12 mouse cellular contexts compared by ENCODE assay signal in the genomic region with DNA sequence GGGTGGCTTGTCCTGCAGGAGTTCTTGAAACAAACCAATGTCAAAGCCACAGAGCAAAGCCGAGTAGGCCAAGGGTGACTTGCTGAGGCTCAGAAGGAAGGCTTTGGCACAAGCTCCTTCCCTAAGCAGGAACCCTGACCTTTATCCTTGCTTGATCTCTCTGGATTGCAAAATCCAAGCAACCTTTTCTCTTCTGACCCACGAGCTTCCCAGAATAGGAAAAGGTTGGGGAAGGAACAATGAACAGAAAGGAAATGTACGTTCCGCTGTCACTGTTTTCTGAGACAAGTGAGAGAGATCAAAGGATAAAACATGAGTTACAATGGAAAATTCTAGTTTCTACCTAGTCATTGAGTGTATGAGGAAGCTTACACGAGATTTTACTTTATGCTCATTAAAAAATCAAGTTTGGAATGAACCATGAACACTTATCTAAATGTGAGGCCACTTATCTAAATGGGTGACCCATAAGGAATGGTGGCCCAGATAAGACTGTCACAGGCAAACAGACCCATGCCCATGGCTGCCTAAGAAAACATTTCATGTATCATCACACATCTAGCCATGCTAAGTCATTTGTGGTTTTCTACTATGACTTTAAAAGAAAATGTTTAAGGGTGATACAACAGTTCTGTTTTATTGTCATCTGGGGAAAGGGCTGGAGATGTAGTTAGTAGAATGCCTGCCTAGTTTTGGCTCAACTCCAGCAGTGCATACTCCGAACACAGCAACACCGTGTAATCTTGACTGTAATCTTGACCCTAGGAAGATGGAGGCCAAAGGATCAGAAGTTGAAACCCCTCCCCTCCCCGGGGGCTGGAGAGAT.
A peak's percentile ranks its signal among the peaks of the same experiment; 100 is the strongest.
DNase-seq lines count a peak whose midpoint lies in the region; ATAC-seq and TF ChIP-seq lines count a peak whose summit lies in the region.
"Had no signal": no experiment of that assay in that cellular context is flagged by ENCODE, and none has a peak within 500 bp of the region (broad histone marks: within the 10 kb centered on the region; RNA-seq: fewer than 3 reads in every experiment).

No protein-coding gene starts in this region.

- peak; percentile 55; the same call in 1 of the 2 replicates for TF ChIP-seq EP300 in lung, postnatal 0 days (IDR thresholded peaks at IDR 0.05)

- WGBS in lung, postnatal 0 days, result 42% methylated on average over 8 of the region's 8 CpGs
- 82% methylated on average over 8 of the region's 8 CpGs for WGBS in forebrain, embryonic 16.5 days

- no peaks in the 10 kb centered on the region for H3K9me3 ChIP-seq in lung, postnatal 0 days (ENCODE audit: low read length)
- no peaks in the 10 kb centered on the region for H3K9me3 ChIP-seq in forebrain, embryonic 16.5 days (ENCODE audit: control insufficient read depth, low read length)
- H3K9me3 ChIP-seq: embryonic facial prominence, embryonic 13.5 days; limb, embryonic 15.5 days had no signal

- H3K4me3 ChIP-seq in lung, postnatal 0 days (ENCODE audit: low read depth, low read length), result no peak overlapping the region
- no peak overlapping the region for H3K4me3 ChIP-seq in forebrain, embryonic 16.5 days (replicated peaks; ENCODE audit: low read length)
- H3K4me3 ChIP-seq: embryonic facial prominence, embryonic 13.5 days; limb, embryonic 15.5 days had no signal

- H3K9ac ChIP-seq in lung, postnatal 0 days (replicated peaks; ENCODE audit: low read depth), result no peak overlapping the region
- H3K9ac ChIP-seq in forebrain, embryonic 16.5 days (replicated peaks; ENCODE audit: low read depth, low read length), result no peak overlapping the region
- H3K9ac ChIP-seq: embryonic facial prominence, embryonic 13.5 days; limb, embryonic 15.5 days had no signal

- peak; percentile 17 for DNase-seq in lung, postnatal 0 days (ENCODE audit: low spot score)
- DNase-seq in lung, postnatal 10 days, result no peak
- DNase-seq in adrenal gland, postnatal 10 days, result peak; percentile 70
- DNase-seq in kidney, adult 9 months, result peak; percentile 94
- no peak for DNase-seq in ovary, postnatal 10 days (ENCODE audit: low spot score)
- DNase-seq: gastrocnemius, postnatal 14 days had no signal

- no peaks in the 10 kb centered on the region for H3K36me3 ChIP-seq in lung, postnatal 0 days (ENCODE audit: insufficient read depth, low read length)
- H3K36me3 ChIP-seq in forebrain, embryonic 16.5 days (ENCODE audit: control insufficient read depth, insufficient read depth), result no peaks in the 10 kb centered on the region
- H3K36me3 ChIP-seq: embryonic facial prominence, embryonic 13.5 days; limb, embryonic 15.5 days had no signal

- ATAC-seq in lung, postnatal 0 days, result no peak
- ATAC-seq in megakaryocyte progenitor cell, adult 5-6 weeks (replicated peaks; ENCODE audit: poor library complexity), result peak; percentile 56
- ATAC-seq in forebrain, embryonic 16.5 days, result no peak
- no peak for ATAC-seq in granulocyte monocyte progenitor cell, adult 5-6 weeks (replicated peaks; ENCODE audit: poor library complexity, severe bottlenecking)

- H3K4me2 ChIP-seq in lung, postnatal 0 days (replicated peaks; ENCODE audit: low read depth, low read length), result no peak overlapping the region
- H3K4me2 ChIP-seq in forebrain, embryonic 16.5 days (ENCODE audit: low read length), result no peak overlapping the region
- H3K4me2 ChIP-seq: embryonic facial prominence, embryonic 13.5 days; limb, embryonic 15.5 days had no signal

- no peak for TF ChIP-seq CTCF in lung, postnatal 0 days (IDR thresholded peaks at IDR 0.05)

- H3K4me1 ChIP-seq in lung, postnatal 0 days (ENCODE audit: insufficient read depth, low read depth, low read length), result no peaks in the 10 kb centered on the region; the same call in 1 of the 2 replicates
- H3K4me1 ChIP-seq in forebrain, embryonic 16.5 days (replicated peaks; ENCODE audit: control insufficient read depth, insufficient read depth, low read length), result no peaks in the 10 kb centered on the region
- H3K4me1 ChIP-seq: embryonic facial prominence, embryonic 13.5 days; limb, embryonic 15.5 days had no signal

- no peak overlapping the region for H3K27ac ChIP-seq in lung, postnatal 0 days (ENCODE audit: low read length)
- H3K27ac ChIP-seq in forebrain, embryonic 16.5 days (ENCODE audit: low read length), result no peak overlapping the region
- H3K27ac ChIP-seq: embryonic facial prominence, embryonic 13.5 days; limb, embryonic 15.5 days; stomach, postnatal 0 days had no signal

- no peaks in the 10 kb centered on the region for H3K27me3 ChIP-seq in lung, postnatal 0 days (replicated peaks; ENCODE audit: insufficient read depth, low read length)
- no peaks in the 10 kb centered on the region for H3K27me3 ChIP-seq in forebrain, embryonic 16.5 days (replicated peaks; ENCODE audit: control insufficient read depth, insufficient read depth, low read length)
- H3K27me3 ChIP-seq: embryonic facial prominence, embryonic 13.5 days; limb, embryonic 15.5 days had no signal

Comparison
In these comparisons a context has a peak if more than half of its experiments do, and no peak if none do; other contexts are left out.
1. DNase-seq: peak in lung, postnatal 0 days (single experiment), adrenal gland, postnatal 10 days (single experiment) and kidney, adult 9 months (single experiment); none in lung, postnatal 10 days (single experiment) and ovary, postnatal 10 days (single experiment).